Mouse (Mus musculus): ENCODE results near the gene Jak2. TPM values are rescaled to one million over a fixed set of nuclear protein-coding genes. Genes with fewer than 3 reads are reported as not detected.

Gene Jak2
- total RNA-seq, 2 experiments from 2014 or later = 52.9 to 58.9 TPM

DNA sequence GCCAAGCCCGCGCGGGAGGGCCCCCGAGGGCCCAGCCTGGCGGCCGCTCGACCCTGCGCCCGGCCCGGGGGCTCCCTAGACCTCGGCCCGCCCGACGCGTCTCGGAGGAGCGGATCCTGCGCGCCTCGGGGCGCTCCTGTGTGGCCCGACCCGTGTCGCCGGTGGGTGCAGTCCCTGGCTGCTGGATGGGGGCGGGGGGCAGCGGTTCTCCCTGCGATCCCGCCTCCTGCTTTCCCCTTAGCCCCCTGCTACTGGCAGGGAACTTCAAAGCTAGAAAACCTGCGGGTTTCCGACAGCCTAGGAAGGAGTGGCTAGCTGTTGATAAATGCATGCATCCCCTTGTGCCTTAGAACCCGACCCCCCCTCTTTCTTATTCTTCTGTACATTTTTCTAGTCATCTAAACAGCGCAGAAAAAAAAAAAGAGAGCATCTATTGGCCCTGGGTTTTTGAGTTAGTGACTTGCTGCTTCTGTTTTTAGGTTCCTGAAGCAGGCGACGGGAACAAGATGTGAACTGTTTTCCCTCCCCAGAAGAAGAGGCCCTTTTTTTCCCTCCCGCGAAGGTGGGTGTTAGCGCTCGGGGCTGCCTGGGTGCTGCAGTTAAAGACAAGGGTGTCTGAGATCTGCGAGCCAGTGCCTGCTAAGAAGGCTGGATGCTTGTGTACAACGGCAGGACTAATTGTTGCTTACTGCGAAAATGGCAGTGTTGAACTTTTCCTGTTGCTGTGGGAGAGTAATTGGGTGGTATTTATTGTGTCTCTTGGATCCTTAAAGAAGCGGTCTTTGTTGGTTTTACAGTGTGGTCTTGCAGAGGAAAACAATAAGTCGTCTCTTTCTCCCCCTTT is 552 bp downstream of the Jak2 start:
- intact Hi-C loops (cut with DNase I) = loop anchor here (5.0 to 10.0 kb wide), 2 partner anchors 150 to 477 kb away; partner anchors contain the start of gene Rcl1
- peak; percentile 47 for DNase-seq

DNA sequence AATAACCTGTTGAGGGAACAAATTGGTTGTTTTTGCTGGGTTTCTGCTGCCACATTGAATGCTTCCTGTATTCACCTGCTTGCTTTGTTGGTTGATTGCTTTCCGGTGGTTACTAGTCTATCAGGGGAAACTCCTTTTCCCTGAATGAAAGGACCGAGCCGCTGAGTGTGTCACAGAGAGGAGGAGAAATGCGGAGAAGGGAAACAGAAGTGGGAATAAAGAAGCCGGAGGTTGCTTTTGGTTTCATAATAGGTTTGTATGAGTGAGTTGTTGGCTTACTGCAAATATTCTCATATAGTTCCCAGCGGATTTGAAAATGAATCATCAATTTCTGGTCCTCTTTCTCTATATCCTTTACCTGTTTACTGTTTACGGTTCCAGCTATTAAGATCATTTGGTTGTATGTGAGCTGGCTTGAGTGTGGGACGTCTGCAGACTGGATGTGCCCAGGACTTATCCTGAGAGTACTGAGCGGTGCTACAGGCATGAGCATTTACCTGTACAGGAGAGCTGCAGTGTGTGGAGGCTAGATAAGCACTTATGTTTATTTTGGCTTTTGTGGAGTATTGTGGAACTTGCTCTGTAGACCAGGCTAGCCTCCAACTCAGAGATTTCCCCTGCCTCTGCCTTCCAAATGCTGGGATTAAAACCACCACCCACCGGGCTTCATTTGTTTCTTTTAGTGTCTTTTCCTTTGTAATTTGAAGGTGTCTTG is 1.4 kb downstream of the Jak2 start:
- DNase-seq = no peak
- intact Hi-C loops (cut with DNase I) = loop anchor here (5.0 to 10.0 kb wide), 2 partner anchors 151 to 478 kb away; partner anchors contain the start of gene Rcl1

DNA sequence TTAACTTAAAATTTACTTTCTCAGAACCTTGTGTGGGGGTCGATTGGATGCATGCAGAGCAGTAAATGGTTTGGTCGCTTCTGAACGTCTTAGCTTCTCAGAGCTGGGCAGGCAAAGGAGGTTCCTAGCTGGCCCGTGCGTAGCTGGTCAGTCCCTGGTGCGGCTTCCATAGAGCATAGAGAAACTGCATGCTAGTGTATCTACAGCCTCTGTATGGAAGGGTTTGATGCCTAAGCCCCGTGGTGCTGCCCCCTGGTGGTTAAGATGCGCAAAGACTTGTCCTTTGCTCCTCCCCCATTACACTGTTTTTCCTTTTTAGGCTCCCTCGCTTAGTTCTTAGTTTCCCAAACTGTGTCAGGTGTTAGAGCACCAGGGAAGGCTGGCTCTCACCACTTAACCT is 2.1 kb downstream of the Jak2 start:
- DNase-seq = peak; percentile 86
- intact Hi-C loops (cut with DNase I) = loop anchor here (5.0 to 10.0 kb wide), 2 partner anchors 151 to 479 kb away; partner anchors contain the start of gene Rcl1

DNA sequence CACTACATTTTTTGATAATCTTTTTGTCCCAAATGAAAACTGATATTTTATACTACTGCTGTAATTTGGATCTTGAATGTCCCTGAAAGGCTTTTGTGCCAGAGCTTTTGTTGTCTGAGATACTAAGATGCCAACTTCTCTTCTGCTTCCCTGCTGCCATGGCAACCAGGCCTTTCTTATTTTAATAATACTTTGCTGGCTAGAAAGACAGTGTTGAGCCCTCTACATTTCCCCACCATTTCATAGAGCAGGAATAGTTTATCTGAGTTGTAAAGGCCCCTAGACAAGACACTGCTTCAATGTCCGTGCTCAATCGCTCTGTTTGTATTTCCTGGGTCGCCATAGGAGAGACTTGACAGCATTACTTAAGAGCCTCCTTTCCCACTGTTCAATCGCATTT is 3.0 kb downstream of the Jak2 start:
- DNase-seq = no peak
- intact Hi-C loops (cut with DNase I) = loop anchor here (5.0 to 10.0 kb wide), 2 partner anchors 152 to 480 kb away; partner anchors contain the start of gene Rcl1

DNA sequence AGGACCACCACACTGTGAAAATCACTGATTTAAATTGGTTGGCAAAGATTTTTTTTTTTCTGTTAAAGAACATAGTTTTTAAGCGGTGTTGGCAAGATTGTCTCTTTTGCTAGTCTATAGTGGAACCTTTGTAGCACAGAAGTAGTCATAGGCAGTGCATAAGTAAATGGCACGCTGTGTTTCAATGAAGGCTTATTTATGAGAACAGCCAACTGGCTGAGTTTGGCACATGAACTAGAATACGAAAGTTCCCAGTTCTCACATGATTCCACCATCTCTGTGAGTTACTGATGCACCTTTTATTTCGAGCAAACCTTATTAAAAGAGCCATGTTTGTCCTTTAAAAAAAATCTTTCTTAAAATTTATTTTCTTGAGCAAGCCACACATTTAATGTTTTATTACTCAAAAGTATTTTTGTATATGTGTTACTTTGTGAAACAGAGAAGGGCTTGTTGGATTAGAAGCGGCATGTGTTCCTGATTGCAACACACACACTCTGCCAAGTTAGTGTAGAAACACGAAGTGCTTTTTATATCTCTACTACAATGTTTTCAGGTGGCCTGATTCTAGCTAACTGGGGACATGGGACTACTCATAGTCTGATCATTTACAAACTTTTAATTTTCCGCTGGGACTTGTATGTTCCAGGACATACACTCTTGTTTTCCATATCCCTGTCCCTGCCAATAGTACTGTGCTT is 3.8 kb downstream of the Jak2 start:
- DNase-seq = no peak
- intact Hi-C loops (cut with DNase I) = loop anchor here (10.0 kb wide), 1 partner anchor 481 kb away; no protein-coding TSS in a partner anchor

DNA sequence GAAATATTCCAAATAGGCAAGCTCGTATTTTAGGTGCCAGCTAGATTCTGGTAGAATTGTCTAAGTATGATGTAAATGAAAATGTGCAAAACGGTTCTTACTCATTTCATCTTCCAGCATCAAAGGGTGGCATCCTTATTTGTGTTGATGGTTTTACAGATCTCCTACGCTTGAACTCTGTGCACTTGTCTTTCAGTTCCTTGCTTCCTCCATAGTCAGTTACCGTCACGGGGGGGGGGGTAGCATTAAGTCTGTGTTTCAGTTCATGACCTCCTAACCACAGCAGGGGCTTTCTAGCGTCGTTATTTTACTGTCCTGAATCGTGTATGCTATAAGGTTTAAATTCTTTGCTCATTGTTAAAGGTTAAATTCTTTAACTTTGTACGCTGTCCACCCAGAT is 10.0 kb downstream of the Jak2 start:
- no peak for DNase-seq
- intact Hi-C loops (cut with DNase I) = no loop called here

DNA sequence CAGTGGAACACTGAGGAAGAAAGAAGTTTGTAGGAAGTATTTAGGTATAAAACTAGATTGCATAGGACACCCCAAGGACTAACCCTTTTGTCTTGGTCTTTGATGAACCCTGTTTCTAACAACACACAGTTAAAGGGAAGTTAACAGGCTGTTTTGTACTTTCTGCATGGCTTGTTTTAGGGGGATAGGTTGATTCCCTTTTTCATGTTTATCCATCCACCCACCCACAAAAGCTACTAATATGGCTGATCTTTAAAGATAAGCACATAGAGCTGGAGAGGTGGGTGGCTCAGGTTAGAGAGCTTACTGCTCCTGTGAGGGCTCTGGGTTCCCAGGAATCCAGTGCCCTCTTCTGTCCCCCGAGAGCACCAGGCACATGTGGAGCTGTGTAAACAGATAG is 11.9 kb downstream of the Jak2 start:
- intact Hi-C loops (cut with DNase I) = no loop called here
- DNase-seq = no peak

DNA sequence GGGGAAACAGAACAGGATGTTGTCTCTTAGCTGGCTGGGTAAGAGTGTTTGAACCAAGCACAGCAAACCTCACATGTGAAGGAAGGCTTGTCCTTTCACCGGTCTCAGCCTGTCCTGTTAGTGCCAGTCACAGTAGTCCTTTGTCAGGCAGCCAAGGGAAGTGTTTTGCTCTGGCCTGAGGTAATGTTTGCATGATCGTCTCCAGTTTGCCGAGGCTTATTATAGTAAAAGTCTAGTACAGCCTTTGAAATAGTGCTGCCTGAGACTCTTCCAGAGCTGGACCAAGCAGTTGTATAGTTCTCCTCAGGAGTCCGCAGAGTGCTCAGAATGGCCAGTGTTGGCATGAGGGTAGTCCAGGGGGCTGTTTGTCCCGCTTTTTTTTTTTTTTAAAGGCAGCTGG is 13.9 kb downstream of the Jak2 start:
- DNase-seq = peak; percentile 38

DNA sequence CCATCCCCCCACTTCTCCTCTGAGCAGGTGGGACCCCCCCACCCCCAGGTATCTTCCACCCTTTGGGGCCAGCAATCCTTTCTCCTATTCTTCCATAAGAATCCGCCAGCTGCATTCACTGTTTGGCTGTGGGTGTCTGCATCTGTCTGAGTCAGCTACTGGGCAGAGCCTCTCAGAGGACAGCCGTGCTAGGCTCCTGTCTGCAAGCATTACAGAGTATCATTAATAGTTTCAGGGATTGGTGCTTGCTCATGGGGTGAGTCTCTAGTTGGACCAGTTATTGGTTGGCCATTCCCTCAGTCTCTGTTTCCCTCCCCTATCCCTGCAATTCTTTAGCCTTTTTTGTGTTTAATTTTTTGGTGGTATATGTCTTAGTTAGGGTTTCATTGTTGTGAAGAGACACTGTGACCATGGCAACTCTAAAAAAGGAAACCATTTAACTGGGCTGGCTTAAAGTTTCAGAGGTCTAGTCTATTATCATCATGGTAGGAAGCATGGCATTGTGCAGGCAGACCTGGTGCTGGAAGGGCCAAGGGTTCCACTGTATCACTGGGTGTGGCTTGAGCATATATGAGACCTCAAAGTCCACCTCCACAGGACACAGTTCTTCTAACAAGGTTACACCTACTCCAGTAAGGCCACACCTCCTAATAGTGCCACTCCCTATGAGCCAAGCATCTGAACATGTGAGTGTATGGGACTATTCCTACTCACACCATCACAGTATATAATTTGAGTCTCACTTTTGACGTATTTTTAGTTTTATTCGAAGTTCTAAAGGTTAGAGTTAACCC is 15.6 kb downstream of the Jak2 start:
- no peak for DNase-seq
- intact Hi-C loops (cut with DNase I) = no loop called here

More for the DNA sequence above, 13.9 kb downstream of the Jak2 start:
- intact Hi-C loops (cut with DNase I) = no loop called here

DNA sequence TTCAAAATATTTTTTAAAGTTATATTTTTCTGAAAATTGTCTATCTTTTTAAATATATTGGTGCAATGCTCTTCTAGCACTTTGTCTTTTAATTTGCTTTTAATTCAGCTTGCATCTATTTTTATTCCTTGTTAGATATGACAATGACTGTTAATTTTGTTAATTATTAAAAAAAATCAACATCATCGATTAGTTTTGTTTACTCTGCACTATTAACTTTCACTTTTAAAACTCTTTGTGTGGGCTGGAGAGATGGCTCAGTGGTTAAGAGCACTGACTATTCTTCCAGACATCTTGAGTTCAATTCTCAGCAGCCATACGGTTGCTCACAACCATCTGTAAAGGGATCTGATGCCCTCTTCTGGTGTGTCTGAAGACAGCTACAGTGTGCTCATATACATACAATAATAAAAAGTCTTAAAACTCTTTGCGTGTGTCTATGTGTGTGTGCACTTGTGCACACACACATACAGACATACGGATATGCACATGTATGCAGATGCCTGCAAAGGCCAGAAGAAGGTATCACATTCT is 17.2 kb downstream of the Jak2 start:
- intact Hi-C loops (cut with DNase I) = no loop called here
- no peak for DNase-seq

DNA sequence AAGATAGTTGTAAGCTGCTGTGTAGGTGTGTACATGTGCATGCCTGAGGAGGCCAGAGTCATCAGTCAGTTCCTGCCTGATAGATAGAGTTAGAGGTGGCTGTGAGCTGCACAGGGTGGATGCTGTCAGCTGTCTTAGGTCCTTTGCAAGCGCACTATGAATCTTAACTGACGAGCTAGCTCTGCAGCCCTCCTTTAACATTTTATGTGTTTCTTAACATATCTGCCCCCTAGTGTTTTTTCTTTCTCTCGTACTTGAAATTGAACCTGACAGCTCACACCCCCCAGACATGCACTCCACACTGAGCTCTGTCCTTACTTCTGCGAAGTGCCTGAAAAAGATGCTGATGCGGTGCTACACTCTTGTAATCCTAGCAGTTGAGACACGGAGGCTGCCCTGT is 18.6 kb downstream of the Jak2 start:
- intact Hi-C loops (cut with DNase I) = no loop called here

DNA sequence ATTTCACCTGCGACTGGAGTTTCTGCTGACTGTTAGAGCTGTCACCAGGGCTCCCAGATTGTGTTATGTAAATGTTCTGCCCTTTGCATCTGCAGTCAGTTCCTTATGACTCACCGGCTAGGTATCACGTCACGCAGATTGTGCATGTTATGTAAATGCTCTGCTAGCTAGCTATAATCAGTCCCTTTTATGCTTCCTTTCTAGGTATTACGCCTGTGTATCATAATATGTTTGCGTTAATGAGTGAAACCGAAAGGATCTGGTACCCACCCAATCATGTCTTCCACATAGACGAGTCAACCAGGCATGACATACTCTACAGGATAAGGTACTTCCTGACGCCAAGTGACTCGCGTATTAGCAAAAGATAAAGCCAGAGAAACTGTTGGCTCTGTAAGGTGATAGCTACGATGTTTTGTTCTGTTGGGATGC is 19.5 kb downstream of the Jak2 start:
- DNase-seq = no peak
- intact Hi-C loops (cut with DNase I) = no loop called here

More for the DNA sequence above, 18.6 kb downstream of the Jak2 start:
- DNase-seq = no peak

DNA sequence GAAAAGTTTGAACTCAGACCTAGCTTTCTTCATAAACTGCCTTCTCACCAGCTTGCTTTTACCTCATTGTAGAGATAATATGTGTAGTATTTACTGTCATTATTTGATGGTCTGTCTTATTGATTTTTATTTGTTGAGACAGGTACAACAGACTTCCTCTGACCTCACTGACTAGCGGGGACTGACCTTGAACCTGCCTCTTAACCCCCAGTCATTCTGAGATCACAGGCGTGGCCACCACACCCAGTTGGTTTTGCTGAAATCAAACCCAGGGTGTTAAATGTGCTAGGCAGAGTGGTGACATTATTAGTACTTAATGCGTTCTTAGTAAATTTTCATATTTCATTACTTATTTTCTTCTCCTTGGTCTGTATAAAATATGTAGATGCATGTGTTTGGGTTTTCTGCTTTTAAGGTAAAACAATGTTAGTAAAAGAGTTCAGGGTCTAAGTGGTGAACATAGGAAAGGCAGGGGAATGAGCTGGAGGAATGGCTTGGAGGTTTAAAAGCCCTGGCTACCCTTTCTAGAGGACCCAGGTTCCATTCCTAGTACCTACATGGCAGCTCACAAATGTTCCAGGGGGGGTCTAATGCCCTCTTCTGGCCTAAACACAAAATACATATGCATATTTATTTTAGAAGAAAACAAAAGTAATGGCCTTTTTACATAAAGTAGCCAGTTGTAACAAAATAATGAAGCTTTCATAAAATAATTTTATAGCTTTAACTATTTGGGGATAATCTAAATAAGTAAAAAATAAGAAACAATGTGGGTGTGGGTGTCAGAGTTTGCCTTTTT is 20.6 kb downstream of the Jak2 start:
- DNase-seq = no peak
- intact Hi-C loops (cut with DNase I) = no loop called here

DNA sequence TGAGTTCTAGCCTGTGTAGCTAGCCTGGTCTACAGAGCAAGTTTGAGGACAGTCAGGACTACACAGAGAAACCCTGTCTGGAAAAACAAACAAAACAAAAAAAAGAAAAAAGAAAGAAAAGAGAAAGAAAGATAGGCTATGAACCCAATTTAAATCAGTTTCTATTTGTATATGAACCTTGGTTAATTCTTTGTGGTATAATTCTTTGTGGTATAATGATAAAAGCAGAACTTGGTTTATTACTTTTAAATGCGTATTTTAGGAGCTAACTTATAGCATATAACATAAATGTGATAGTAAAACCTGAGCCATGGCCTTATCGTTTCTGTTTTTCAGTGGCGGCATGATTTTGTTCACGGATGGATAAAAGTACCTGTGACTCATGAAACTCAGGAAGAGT is 24.8 kb downstream of the Jak2 start:
- intact Hi-C loops (cut with DNase I) = no loop called here
- no peak for DNase-seq

DNA sequence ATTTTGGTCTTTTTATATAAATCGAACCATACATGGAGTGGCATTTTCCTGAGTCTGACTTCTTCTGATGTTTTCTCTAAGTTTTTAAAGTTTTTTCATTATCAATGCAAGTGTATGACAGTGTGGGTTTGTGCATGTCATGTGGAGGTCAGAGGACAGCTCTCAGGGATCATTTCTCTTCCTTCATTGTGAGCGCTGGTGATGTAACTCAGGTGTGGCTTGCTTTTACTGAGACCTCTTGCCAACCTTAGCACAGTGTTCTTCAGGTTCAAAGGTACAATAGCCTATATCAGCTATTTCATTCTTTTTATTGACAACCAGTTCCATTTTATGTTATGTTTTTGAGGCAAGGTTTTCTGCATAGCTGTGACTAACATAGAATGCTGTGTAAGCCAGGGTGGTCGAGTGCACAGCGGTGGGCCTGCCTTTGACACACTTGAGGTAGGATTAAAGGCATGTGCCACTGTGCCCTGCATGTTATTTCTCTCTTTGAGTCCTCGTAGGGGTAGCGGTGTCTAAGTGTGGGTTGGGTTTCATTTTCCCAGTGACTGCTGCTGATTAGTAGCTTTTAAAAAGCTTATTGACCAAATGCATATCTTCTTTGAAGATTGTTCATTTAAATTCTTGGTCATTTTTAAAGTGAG is 27.4 kb downstream of the Jak2 start:
- intact Hi-C loops (cut with DNase I) = no loop called here

DNA sequence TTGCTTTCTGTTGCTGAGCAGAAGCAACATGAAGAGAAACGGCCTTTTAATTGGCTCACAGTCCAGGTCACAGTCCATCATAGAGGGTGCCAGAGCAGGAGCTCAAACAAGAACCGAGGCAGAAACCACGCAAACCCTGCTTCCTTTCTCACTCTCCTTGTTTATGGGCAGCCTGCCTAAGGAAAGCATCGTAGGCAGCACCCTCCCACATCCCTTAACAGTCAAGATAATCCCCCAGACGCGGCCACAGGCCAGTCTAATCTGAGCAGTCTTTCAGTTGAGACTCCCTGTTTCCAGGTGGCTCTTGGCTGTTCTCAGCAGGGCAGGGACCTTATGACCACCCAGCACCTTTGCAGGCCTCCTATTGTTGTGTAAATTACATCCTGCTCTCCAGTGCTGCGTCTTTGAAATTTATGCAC is 33.8 kb downstream of the Jak2 start:
- intact Hi-C loops (cut with DNase I) = no loop called here
- DNase-seq = no peak

More for the DNA sequence above, 27.4 kb downstream of the Jak2 start:
- no peak for DNase-seq

DNA sequence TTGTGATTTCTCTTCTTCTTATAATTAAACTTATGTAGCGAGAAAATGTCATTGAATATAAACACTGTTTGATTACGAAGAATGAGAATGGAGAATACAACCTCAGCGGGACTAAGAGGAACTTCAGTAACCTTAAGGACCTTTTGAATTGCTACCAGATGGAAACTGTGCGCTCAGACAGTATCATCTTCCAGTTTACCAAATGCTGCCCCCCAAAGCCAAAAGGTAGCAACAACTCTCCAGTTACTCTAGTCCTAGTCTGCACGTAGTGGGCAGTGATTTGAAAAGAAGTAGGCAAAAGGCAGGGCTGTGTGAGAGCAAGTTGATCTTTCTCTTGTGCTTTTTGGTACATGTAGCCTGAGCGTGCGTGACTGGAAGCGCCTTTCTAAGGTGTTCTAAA is 36.2 kb downstream of the Jak2 start:
- intact Hi-C loops (cut with DNase I) = no loop called here
- no peak for DNase-seq

DNA sequence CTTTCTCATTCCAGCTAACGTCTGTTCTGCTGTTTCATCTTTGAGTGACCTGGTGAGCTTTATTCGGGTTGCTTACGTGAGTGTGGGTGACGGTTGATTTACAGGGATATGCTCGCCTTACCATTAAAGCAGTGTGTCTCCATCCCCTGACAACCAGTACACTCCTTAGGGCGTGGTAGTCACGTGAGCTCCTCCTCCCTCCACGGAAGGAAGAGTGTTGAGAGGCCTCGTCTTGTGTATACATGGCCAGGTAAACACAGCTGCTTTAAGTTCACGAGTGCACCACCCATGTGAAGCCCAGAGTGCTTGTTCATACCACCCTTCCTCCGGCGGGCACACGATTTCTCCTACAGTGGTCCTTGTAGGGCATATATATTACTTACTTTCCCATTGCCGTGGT is 39.9 kb downstream of the Jak2 start:
- no peak for DNase-seq
- intact Hi-C loops (cut with DNase I) = no loop called here

DNA sequence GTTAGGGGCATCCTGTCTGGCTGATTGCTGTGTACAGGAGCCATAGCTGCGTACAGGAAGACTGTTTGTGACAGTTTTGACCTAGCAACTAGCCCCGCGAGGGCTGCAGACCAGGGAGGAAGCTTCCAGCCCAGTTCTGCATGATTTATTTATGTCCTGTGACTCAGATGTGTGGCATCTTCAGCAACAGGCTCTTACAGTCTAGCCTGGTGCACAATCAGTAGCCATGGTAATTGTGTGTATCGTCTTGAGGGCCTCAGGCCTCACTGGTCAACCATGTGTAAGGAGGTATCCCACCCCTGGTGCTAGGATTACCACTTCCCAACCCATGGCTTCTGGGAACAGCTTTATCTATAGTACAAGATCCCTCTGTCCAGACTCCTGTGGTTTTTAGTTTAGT is 40.9 kb downstream of the Jak2 start:
- intact Hi-C loops (cut with DNase I) = no loop called here
- DNase-seq = no peak

All from left cerebral cortex, postnatal 4 days (tissue).